Mouse (Mus musculus) midbrain, postnatal 0 days (tissue): ENCODE data around the gene Gm11060. TPM values are rescaled to one million over a fixed set of nuclear protein-coding genes. Genes with fewer than 3 reads are reported as not detected.

ENCODE experiments used
- ATAC-seq: fragments of 200-750 bp; cut with Nextera tagmentation; 2 replicates; pipeline ENCODE4 v1.8.0; 2017; ENCODE audit warnings: moderate number of reproducible peaks, mild to moderate bottlenecking, moderate TSS enrichment, moderate library complexity; ENCODE audit not compliant: low FRiP score
- DNase-seq: peaks from one replicate; pipeline ENCODE4 v3.0.0-alpha.2; 2015; ENCODE audit warnings: low spot score
- H3K27ac ChIP-seq: fragments of 300-500 bp; sonication (generic); 2 replicates; pipeline ENCODE4 v1.5.1; 2014; ENCODE audit warnings: low read depth, mild to moderate bottlenecking, low read length, mixed read lengths
- H3K27me3 ChIP-seq: fragments of 300-500 bp; sonication (generic); 2 replicates; pipeline ENCODE4 v1.6.1; 2014; ENCODE audit warnings: low read length, control low read depth, mixed read lengths; ENCODE audit not compliant: insufficient read depth
- H3K36me3 ChIP-seq: fragments of 300-500 bp; sonication (generic); 2 replicates; pipeline ENCODE4 v1.6.1; 2014; ENCODE audit warnings: low read length, control low read depth, mixed read lengths; ENCODE audit not compliant: insufficient read depth
- H3K4me1 ChIP-seq: fragments of 300-500 bp; sonication (generic); 2 replicates; pipeline ENCODE4 v1.6.1; 2014; ENCODE audit warnings: mild to moderate bottlenecking, control low read depth, antibody characterized with exemption, low read length, mixed read lengths; ENCODE audit not compliant: insufficient read depth
- H3K4me2 ChIP-seq: fragments of 300-500 bp; sonication (generic); 2 replicates; pipeline ENCODE4 v1.6.1; 2014; ENCODE audit warnings: low read depth, mild to moderate bottlenecking, low read length, mixed read lengths; ENCODE audit not compliant: poor library complexity, severe bottlenecking
- H3K4me3 ChIP-seq: fragments of 300-500 bp; sonication (generic); 2 replicates; pipeline ENCODE4 v1.5.1; 2014; ENCODE audit warnings: low read depth, mild to moderate bottlenecking, low read length, moderate library complexity
- H3K9ac ChIP-seq: fragments of 300-500 bp; sonication (generic); replicated peaks from 2 replicates; pipeline ENCODE4 v1.6.1; 2014; ENCODE audit warnings: mild to moderate bottlenecking, low read length, moderate library complexity, mixed read lengths; ENCODE audit not compliant: poor library complexity, severe bottlenecking
- H3K9me3 ChIP-seq: fragments of 300-500 bp; sonication (generic); 2 replicates; pipeline ENCODE4 v1.6.1; 2016; ENCODE audit warnings: low read length, control low read depth
- CTCF ChIP-seq: IDR thresholded peaks from 2 replicates; pipeline ENCODE4 v1.5.1; 2016; ENCODE audit warnings: antibody characterized with exemption, mild to moderate bottlenecking
- WGBS: fragments of 180-500 bp; shearing (Covaris S2); extraction: QIAGEN DNeasy Blood & Tissue Kit; methylation state at CpG from one replicate; pipeline ENCODE4 v1.1.7; 2014; 5-methylcytosine and 5-hydroxymethylcytosine counted together
- polyA plus RNA-seq: library from polyadenylated mRNA; unstranded; fragments of >200 nt; fragmentation: Nextera tagmentation; extraction: Ambion mirVana; gene quantifications from 2 replicates; pipeline ENCODE4 v1.2.1, GENCODE M21; 2015
- total RNA-seq: library from RNA; depleted of rRNA; stranded (reverse); fragments of >200 nt; gene quantifications from 2 replicates; pipeline ENCODE4 v1.2.3, GENCODE M21; 2014

Gene Gm11060
- total and polyA plus RNA-seq, 2 experiments from 2014 or later = not detected

DNA sequence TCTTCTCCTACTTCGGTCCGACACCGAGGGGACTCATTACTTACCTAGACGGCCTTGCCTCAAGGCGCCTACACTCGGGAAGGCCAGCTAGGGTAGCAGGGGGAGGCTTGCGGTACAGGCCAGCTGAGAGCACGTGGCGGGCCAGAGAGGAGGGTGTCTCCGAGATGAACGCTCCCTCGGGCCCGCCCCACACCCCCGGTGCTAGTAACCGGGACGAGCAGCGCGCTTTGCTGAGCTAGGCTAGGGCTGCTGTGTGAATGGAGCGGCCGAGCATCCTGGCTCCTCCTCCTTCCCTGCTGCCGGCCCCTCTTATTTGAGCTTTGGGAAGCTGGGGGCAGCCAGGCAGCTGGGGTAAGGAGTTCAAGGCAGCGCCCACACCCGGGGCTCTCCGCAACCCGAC, 34.5 kb downstream of the Gm11060 start, which contains the start of gene Wt1:
Gene Wt1, plus strand, starts transcription at position 251 of the 400 bp plus-strand sequence.
- H3K4me1 ChIP-seq = no peaks in the 10 kb centered on the region
- no peak for TF ChIP-seq CTCF
- no peak within 1 kb of the TSS for H3K4me2 ChIP-seq
- H3K27ac ChIP-seq = no peak within 1 kb of the TSS
- peak within 1 kb of the TSS; percentile 3 for H3K4me3 ChIP-seq
- no peaks in the 10 kb centered on the region for H3K36me3 ChIP-seq
- H3K27me3 ChIP-seq = peaks cover 88% of the 10 kb centered on the region
- peak; percentile 48; the same call in 1 of the 2 replicates for ATAC-seq
- H3K9me3 ChIP-seq = no peaks in the 10 kb centered on the region
- under 1% methylated on average over 25 of the region's 25 CpGs for WGBS
- no peak for DNase-seq
- no peak within 1 kb of the TSS for H3K9ac ChIP-seq

DNA sequence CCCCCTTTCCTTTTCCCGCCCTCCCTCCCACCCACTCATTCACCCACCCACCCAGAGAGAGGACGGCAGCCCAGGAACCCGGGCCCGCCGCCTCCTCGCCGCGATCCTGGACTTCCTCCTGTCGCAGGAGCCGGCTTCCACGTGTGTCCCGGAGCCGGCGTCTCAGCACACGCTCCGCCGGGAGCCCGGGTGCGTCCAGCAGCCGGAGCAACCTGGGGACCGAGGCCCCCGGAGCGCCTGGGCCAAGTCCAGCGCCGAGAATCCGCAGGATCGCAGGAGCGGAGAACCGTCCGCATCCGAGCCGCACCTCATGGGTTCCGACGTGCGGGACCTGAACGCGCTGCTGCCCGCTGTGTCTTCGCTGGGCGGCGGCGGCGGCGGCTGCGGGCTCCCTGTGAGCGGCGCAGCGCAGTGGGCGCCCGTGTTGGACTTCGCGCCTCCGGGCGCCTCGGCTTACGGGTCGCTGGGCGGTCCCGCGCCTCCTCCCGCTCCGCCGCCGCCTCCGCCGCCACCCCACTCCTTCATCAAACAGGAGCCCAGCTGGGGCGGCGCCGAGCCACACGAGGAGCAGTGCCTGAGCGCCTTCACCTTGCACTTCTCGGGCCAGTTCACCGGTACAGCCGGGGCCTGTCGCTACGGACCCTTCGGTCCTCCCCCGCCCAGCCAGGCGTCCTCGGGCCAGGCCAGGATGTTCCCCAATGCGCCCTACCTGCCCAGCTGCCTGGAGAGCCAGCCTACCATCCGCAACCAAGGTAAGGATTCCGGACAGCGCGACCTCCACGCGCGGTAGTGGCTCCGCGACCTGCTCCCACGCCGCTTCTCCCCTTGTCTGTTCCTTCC, 35.1 kb downstream of the Gm11060 start:
- Histone ChIP-seq H3K27ac (no peak overlapping the region), H3K9me3 (no peaks in the 10 kb centered on the region), H3K4me1 (no peaks in the 10 kb centered on the region), H3K27me3 (peaks cover 88% of the 10 kb centered on the region), H3K36me3 (no peaks in the 10 kb centered on the region), H3K9ac (no peak overlapping the region), H3K4me3 (peak overlapping the region; percentile 3), H3K4me2 (no peak overlapping the region)
- TF ChIP-seq CTCF = no peak
- under 1% methylated on average over 71 of the region's 92 CpGs for WGBS
- DNase-seq (no peak), ATAC-seq (no peak)

DNA sequence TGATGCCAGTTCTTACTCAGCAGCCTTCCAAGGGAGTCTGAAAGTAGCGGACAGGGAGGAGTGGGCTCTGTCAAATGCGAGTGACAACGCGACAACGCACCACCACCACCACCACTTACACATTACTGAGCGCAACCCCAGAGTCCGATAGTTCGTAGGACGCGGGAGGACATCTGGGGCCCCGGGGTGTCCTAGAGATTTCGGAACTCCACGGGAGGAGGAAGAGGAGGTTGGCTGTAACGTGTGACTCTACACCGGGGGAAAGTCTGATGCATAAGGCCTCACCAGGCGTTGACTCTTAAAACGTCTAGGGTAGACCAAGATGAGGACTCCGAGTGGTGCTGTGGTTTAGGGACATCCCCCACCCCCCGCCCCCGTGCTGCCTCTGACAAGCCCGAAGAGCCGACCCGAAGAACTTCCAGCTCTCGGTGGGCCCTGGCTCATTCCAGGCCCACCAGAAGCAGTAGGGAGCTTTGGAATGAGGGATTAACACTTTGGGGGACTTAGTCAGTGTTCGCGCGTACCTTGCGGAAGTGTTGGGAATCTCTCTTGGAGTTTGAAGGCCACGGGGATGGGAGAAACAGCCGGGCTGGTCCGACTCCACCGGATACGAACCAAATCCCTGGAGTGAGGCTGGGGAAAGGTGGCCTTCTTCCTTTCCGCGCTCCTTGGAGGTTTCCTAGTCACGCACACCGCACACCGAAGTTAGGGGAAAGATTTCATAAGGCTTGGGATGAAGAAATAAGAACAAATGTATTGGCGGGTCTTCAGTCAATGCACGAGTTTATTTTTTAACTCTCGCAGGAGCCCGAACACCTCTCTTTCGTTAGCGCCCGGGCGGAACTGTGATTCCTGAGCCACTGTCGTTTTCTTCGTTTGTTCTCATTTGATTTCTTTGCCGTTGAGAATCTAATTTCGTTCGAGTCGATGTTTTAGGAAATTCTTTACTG, 36.0 kb downstream of the Gm11060 start:
- ATAC-seq (no peak), DNase-seq (no peak)
- H3K36me3 ChIP-seq = no peaks in the 10 kb centered on the region
- peaks cover 90% of the 10 kb centered on the region for H3K27me3 ChIP-seq
- H3K4me3 ChIP-seq = no peak overlapping the region
- no peaks in the 10 kb centered on the region for H3K4me1 ChIP-seq
- WGBS = 1% methylated on average over 52 of the region's 52 CpGs
- H3K9me3 ChIP-seq = no peaks in the 10 kb centered on the region
- H3K4me2 ChIP-seq = no peak overlapping the region
- no peak overlapping the region for H3K27ac ChIP-seq
- no peak overlapping the region for H3K9ac ChIP-seq
- TF ChIP-seq CTCF = no peak

DNA sequence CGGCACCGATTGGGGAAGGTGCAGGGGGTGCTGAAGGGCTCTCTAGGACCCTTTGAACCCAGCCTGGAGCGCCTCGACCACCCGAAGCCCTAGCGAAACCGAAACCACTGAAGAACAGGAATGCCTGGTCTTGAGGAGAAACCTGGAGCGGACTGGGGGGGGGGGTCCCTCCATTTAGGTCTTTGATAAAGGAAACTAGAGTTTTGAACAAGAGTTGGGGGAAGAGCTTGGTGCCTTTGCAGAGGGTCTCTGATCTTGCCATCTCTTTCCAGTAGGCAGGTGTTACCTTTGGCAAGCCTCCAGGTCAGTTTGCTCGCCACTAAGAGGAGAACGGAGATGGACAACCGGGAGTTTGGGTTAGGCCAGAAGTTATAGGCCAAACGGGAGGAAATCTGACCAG, 36.7 kb downstream of the Gm11060 start:
- peaks cover 95% of the 10 kb centered on the region for H3K27me3 ChIP-seq
- ATAC-seq = no peak
- H3K4me3 ChIP-seq = no peak overlapping the region
- no peaks in the 10 kb centered on the region for H3K36me3 ChIP-seq
- no peak overlapping the region for H3K4me2 ChIP-seq
- DNase-seq = no peak
- H3K4me1 ChIP-seq = 0 out of 2 replicates have a peak, but pooled peaks cover 2% of the 10 kb centered on the region
- H3K27ac ChIP-seq = no peak overlapping the region
- H3K9me3 ChIP-seq = no peaks in the 10 kb centered on the region
- no peak overlapping the region for H3K9ac ChIP-seq
- 4% methylated on average over 12 of the region's 12 CpGs for WGBS
- TF ChIP-seq CTCF = no peak

DNA sequence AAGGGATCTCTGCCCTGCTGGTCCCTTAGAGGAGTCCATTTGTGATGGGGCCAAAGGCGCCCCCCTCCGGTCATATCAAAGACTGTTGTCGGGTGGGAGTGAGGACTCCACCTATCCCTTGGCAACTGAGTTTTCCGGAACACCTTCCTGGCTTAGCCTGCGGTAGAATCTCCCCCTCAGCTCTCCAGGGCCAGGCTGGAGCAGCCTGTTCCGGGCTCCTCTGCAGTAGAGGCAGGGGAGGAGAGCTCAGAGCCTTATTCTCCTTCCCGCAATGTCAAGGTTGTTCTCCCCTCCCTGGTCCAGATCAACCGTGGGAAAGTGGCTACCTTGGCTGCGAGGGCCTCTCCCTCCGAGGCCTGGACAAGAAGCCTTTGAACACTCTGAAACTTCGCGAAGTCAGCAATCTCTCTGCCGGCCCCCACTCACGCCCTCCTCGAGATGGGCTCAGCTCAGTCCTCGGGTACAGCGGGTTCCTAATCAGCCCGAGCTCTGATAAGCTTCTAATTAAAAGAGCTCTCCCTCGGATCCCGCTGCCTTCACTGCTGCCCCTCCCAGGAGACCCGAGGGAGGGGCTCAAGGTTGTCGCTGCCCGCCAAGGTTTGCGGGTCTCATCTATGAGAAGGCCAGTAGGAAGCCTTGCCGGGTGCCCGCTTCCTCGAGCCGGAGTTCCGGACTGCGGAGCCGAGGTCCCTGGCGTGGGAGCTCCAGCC, 38.7 kb downstream of the Gm11060 start:
- H3K27ac ChIP-seq = no peak overlapping the region

More for the DNA sequence above, 38.7 kb downstream of the Gm11060 start:
- Histone ChIP-seq H3K27me3 (peaks cover 96% of the 10 kb centered on the region), H3K36me3 (no peaks in the 10 kb centered on the region), H3K9me3 (no peaks in the 10 kb centered on the region), H3K9ac (0 out of 2 replicates have a peak overlapping the region, but pooled peaks have one; percentile 4), H3K4me2 (no peak overlapping the region), H3K4me1 (0 out of 2 replicates have a peak, but pooled peaks cover 2% of the 10 kb centered on the region), H3K4me3 (no peak overlapping the region)
- no peak for TF ChIP-seq CTCF
- DNase-seq = no peak
- ATAC-seq = no peak
- 2% methylated on average over 32 of the region's 32 CpGs for WGBS
